Mouse (Mus musculus) kidney, adult 2 months (tissue): ENCODE results near the gene Selenom.

Experiments used
- CTCF ChIP-seq: fragments of 200-500 bp; conservative IDR thresholded peaks from 2 replicates; pipeline ENCODE4 v1.5.1; 2011; ENCODE audit warnings: low read depth, mild to moderate bottlenecking, control low read depth, low read length, moderate library complexity, mixed read lengths; ENCODE audit not compliant: insufficient read depth, insufficient read length
- POLR2A ChIP-seq: fragments of 200-500 bp; IDR thresholded peaks from one replicate; pipeline ENCODE4 v1.6.1; 2011; ENCODE audit warnings: low read depth, low read length, control low read depth

GRCm38 (mm10) chr11:3475489-3475888 lies 39.0 kb upstream of the Selenom start:
- TF ChIP-seq POLR2A (no peak), CTCF (no peak)
